Mouse (Mus musculus) ovary, adult 18-20 months (tissue): ENCODE data around the gene Ets1.

Source experiments
- DNase-seq: peaks from one replicate; pipeline ENCODE4 v3.0.0; 2022; ENCODE audit warnings: low spot score, mixed read lengths

The Ets1 gene

DNA sequence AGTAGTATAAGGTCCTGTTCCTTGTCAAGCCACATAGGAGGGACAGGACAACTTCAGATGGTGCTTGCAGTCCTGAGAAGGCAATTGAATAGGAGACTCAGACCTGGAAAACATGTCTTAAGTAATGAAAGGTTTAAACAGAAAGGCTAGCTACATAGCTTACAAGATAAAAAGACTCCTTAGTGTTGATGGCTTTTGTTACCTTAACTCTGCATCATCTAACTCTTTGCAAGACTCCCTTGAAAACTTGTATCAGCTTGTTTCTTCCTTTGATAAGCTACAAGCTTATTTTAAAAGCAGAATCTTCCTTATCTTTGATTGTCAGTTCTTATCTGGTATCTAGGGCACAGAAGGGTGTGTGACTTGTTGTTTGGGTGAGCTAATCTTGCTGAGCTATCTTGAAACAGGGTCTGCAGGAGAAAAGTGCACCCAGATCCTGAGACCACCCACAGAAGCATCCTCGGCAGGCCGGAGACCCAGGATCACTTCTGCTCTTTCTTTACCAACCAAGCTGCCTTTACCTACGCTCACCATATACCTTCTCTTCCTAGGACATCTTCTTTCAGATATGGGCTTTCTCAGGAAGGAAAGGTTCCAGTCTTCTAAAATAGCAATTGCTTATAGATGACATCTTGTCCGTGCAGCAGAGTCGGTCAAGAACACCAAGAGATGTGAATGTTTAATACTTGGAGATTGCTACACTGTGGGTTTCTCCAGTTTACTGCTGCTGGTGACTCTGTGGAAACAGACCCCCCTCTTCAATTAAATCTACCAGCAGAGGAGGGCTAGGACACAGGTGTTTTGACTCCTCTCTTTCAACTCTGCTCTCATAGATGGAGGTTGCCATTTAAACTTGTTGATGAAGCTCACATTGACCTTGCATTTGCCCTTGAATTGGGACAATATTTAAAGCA, 19.2 kb upstream of the Ets1 start:
- no peak for DNase-seq

DNA sequence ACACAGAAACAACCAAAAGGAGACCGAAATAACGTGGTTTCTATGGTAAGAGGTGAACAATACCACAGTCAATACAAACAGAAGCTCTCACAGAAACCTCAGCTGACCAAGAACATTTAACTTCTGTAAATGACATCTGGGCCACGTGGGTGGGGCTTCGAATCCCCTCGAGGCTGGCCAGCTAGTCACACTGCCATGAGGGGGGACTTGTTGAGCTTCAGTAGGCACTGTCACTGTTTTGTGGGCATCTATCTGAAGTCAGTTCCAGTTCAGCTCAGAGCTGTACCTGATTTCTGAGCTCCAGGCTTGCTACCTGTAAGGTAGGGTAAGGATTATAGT, 18.6 kb upstream of the Ets1 start:
- DNase-seq: no peak

DNA sequence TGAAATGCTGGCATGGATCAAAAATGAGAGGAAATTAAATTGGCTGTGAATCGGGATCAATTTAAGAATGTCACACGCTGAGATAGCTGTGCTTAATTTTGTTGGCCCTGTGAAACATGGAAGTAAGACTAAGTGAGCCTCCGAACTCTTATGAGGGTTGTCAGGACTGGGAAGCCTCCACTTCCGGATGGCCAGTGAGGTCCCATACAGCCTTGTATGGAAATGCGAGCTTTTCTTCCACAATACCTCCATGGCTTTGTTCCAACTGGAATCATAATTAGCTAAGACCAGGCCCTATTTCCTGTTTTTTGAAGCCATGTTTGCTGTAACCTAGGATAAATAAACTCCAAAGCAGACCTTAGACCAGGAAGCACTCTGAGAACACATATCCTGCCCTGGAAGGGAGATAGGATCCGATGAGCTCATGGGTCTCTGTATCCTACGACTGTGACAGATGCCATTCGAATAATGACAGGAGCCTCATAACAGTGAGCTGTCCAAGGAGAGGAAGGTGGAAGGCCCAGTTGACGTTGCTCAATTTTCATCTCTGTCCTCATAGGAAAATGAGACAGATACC, 17.4 kb upstream of the Ets1 start:
- DNase-seq: no peak

DNA sequence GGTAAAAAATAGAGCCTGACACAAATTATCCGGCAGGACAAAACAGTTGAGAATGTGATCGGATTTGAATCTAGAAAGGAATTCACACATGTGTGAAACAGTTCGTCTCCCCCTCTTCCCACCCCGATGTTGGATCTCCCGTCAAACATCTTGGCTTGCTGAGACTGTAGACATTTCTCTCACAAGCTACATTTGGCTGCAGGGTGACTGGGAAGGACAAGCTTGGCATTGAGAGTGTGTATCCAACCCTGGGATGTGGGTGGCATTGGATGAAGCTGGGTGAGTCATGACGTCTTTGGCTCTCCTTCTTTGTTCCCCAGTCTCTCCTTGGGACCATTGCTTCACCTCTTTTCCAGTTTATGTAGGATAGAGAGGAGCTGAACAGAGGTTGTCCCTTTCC, 16.4 kb upstream of the Ets1 start:
- no peak for DNase-seq

DNA sequence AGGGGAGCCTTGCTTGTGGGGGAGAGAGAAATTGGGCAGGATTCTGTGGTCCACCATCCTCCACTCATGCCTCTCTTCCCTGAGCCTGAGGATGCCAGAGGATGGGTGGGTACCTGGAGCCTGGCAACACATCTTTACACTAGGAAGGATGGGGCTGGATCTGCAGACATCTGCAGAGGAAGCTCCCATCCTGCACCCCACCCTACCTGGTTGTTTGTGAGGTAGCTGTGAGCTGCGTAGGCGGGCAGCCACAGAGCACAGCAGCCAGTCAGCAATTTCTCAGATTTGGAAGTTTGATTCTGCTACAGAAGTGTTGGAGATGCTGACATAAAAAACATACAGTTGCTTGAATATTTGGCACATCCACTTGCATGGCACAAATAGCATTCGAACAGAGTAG, 15.6 kb upstream of the Ets1 start:
- DNase-seq: no peak

DNA sequence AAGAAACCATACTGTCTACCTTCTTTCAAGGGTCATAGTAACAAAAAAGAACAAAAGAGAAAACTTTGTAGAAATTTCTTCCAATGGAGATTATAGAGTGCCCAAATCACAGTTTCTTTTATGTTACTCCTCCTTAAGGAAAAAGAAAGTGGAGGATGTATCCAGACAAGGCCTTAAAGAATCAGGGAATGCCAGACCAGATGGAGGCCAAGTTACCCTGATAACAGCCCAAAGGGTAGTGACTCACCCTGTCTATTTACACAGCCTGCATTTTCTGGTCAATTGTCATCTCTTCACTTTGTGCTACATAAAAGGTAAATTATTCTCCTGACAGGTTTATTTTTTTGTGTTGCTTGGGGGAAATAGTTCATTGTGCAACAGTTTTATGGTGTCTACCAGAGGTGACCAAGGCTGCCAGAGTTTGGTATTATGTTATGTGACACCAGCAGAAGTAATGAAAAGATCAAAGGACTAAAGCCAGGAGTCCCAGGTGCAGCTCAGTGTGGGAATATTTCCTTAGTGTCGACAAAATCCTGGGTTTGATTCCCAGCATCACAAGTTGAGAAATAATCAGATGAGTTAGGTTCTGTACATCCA, 6.5 kb upstream of the Ets1 start:
- DNase-seq: no peak

DNA sequence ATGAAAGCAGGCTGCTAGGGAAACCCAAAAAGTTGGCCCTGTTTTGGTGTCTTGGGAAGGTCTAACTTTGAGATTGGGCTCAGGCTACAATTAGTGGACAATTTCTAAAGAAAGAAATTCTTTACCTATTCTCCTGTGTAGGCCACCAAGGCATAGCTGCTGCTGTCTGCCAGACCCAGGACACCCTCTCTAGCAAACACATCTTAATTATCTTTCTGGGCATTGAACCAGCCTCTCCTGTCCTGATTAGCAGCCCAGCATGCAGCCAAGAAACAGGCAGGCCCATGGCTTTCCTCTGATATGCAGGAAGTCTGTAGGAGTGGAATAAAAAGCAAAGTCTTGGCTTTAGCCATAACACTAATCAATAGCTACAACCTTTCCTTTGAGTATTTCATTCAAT, 4.7 kb upstream of the Ets1 start:
- DNase-seq: no peak

DNA sequence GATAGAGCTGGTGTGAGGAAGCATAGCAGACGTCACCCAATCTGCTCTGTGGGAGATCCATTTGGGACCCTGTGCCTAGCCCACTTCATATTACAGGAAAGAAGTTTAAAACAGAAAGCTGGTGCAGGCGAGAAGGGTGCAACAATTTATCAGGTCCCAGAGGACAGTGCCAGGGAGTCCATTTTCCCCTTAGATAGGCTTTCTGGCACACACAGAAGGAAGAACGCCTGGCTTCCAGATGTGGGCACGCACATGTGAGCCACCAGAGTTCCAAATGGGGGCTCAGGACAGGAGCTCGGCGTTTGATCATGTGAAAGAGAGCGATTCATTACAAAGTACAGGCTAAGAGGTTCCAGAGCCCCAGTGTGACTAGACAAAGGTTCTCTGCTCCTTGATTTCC, 3.8 kb upstream of the Ets1 start:
- DNase-seq: no peak

DNA sequence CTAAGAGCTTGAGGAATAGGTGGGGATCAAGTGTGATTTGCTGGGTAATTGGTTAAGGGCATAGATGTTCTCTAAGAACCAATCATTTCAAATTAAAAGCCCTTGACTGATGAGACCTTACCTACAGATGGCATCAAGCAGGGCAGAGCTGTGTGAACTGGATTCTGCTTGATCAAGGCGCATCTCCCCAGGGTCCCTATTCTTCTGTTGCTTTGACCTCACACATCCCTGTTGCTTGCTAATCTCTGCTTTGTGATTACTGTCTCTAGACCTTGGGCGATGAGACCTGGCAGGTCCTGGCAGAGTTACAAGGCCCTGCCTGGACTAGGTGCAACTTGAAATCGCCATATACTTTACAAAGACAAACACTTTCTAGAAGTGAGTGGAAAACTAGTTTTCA, 9.0 kb downstream of the Ets1 start:
- DNase-seq: no peak

DNA sequence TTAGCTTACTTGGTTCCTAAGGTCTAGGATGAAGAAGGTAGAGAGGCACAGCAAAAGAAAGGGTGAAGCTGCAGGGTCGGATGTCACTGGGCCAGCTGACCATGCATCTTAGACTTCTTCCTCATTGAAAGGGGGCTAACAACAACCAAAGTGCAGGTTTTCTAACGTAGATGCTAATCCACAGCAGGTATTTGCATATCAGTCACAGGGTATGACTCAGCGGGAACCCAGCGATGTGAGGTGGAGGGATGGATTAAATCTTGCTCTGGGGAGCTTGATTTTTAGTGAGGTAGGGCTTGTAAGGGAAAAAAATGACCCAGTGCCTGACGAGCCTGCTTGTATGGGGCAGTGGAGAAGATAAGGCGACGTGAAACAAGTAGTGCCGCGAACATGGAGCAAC, 9.5 kb downstream of the Ets1 start:
- no peak for DNase-seq

DNA sequence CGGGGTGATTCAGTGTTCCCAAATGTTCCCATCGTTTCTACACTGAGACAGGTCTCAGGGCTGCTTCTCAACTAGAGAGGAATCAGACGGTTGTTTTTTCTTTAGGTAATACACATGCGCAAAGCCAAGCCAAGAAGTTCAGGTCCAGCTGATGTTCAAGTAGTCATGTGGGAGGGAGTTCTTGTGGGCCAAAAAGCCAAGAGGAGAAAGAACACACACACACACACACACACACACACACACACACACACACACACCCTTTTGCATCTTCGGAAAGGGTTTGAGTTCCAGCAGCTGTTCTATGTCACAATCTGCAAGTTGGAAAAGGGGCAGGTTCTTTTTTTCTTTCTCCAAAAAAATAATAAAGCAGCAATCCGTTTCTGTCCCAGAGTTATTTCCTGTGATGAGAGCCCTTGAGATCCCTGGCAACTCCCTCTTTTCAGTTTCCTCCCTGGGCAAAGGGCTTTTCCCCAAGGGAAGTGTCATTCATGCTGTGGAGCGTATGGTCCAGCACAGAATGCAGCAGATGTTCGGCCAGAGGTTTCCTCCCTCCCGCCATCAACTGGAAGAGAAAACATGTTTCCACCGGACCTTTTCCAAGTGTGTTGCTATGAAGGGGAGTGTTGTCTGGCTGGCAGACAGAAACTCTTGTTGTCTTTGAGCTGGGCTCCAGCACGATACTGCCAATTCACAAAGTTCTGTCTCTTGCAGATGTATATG, 10.7 kb downstream of the Ets1 start:
- peak; percentile 61 for DNase-seq

DNA sequence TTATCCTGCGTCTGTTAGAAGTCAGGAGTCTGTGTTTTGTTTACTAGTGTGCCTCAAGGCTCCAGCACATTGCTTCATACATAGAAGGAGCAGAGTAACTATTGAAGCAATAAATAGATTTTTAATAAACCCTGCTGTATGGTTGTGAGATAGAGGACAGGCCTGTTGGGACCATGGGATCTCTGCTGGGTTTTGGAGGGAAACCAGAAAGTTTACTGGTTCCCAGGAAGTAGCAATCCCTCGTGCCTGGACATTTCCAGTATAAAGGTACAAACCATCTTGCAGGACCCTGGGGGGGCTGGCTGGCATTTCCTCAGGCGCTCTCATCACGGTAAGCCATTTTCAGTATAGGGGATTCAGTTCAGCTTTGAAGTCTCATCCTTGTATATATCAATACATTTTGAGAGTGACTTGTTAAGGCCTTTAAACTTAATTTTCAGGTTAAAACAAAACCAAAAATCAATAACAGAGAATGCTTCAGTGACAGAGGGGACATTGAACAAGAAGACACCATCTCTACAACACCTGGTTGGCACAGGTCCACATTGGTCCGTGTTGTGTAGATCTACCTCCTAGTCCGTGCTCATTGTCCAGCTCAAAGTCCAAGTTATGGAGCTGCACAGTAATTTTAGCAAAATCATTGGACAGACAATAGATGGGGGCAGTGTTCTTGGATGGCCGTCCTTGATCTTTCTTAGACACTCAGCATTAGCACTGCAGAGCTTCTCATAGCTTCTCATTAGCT, 11.7 kb downstream of the Ets1 start:
- DNase-seq: no peak

DNA sequence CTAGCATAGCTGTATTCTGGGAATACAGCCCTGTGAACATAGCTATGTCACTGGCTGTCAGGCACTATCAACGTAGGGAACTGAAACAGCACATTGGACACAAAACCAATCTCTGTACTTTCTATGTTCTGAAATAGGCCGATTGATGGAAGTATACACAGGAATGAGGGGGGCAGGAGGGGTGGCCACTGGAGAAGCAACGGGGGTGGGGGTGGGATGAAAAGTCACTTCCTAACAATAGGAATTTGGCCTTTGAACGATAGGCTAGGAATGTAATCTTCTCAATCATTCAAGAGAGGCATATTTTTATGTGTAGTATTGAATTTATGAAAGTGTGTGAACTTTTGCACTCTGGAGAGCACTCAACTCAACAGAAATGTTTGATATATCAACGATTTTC, 12.3 kb downstream of the Ets1 start:
- no peak for DNase-seq

DNA sequence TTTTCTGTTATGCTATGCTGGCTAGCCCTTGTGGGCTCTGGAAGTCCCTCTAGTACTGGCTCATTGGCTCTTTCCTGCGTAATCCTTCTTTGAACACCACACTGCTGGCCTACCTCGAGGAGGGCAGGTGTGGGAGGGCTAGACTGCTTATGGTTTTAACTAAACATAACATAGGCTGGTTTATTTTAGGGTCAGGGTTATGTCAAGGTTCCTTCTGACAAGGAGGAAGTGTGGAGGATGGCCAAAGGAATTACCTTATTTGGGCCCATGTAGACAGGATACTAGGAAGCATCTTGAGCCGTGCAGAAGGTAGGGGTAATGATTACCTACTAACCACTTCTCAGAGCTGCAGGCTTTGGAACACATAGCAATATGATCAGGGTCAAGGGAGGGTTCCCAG, 14.7 kb downstream of the Ets1 start:
- DNase-seq: no peak

DNA sequence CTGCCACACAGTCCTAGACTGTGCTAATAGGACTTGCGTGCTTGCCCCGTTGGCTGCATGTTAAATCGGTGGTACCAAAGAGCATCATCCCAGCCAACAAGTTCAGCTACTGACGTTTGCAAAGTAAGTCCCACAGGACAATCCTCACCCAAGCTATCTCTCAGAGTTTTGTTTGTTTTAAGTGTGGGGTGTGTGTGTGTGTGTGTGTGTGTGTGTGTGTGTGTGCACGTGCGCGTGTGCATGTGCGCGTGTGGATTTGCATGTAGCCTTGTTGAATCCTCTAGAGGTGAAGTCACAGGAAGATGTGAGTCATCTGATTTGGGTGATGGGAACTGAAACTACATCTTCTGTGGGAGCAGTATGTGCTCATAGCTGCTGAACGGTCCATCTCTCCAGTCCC, 16.1 kb downstream of the Ets1 start:
- DNase-seq: no peak

DNA sequence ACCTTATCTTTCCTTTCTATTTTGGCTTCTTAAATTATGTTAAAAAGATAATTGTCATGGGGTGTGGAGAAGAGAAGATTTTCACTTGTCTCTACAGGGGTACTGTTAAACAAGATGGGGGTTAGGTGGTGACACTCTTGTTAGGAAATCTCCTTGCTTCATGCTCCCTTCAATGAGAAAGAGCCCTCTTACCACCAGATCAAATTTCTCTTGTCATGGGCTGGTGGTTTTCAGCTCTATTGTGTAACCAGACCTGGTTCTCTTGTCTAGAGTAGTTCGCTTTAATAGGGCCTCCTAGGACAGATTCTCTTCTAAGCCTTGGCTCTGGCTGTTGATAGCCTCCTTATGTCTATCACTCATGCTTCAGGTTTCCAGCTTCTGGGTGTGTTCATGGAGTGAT, 18.3 kb downstream of the Ets1 start:
- no peak for DNase-seq

DNA sequence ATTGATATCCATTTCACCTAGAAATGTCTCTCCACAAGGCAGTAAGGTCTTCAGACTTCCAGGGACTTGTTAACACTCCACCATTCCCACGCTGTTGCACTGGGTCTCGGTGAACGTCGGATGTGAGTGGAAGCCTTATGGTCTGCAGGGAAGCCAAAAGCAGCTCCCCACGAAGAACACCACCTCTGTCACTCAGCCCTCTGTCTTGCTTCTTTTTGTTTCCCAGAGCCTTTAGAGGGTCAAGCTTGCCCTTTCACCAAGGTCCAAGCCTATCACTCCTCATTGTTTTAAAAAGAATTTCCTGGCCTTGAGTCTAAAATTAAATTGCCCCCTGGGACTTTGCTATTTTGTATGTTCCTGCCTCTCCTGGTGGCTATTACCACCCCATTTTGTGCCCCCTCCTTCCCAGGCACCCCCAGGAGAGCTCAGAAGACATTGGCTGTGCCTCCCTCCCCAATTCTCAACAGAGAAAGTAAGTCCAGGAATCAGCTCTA, 20.4 kb downstream of the Ets1 start:
- DNase-seq: no peak

DNA sequence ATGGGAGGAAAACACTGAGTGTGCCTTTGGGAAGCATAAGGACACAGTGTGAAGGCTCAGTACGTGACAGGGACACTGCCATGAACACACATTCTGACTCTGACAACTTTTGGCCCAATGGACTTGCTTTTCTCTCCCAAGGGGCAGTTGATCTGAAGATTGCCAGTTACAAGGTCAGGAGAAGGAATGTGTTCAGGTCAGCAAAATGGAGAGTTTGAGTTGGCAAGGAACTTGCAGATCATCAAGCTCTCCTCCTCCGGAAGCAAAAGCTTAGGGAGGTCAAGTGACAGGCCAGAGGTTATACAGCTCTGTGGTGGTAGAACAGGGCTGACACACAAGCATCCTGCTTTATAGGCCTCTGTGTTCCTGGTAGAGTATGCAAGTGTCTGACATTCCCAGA, 21.1 kb downstream of the Ets1 start:
- no peak for DNase-seq

DNA sequence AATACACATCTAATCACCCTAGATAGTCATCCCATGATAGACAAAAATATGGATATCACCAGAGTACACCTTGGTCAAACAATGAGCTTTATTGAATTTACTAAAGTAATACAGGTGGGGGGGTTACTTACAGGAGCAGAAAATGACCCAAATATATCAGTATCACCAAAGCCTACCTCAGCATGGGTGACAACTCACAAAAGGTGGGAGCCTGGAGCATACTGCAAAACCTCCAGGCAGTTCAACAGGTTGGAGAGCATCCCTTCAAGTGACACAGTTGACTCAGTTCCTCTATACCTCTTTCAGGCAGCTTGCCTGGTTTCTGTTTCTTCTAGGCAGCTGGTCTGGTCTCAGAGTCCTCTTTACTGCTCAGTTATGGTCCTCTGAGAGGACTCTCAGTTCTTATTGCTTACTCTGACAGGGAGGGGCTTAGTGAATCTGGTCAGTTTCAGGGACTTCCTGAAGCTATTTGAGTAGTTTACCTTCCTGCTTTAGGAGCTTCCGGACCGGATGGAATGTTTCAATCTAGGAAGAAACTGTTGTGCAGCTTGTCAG, 24.5 kb downstream of the Ets1 start:
- no peak for DNase-seq

DNA sequence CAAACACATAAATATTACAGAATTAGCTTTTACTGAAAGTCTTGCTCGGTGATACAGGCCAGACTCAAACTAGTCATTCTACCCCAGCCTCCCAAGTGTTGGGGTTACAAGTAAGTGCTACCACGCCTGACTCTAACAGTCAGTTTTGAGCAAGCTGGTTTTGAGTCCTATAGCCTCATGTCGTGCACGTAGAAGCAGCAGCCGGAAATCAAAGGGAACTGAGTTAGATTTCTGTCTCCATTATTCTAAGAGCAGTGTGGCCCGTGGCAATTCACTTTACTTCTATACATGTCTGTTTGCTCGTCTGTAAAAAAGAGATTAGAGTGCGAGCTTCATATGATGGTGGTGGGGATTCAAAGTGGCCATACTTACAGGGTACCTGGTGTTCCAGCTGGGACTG, 25.1 kb downstream of the Ets1 start:
- DNase-seq: no peak

DNA sequence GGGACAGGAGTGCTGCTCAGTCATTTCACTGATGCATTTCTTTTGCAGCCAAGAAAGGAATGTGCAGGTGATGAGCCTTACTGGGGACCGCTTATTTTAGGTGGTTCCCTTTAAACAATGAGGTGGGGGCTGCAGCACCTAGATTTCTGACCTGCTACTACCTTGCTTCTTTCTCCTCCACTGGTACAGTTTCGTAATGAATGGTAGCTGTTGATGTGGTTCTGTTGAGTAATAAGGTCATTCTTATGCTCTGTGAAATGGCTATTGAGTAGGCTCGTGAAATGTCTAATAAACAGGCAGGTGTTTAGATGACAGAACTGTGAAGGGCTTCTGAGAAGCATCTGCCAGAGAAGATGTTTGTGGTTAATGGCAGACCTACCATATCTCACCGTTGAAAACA, 25.5 kb downstream of the Ets1 start:
- no peak for DNase-seq
